Mouse (Mus musculus) heart, embryonic 10.5 days (tissue): ENCODE results near the gene Gja3. TPM values are rescaled to one million over a fixed set of nuclear protein-coding genes. Genes with fewer than 3 reads are reported as not detected.
"Not testable (repeated sequence)": the region's sequence is repeated elsewhere in the genome, so short reads cannot be mapped to it uniquely, and the experiment has no call there.

ENCODE experiments used
- DNase-seq: peaks from one replicate; pipeline ENCODE4 v3.0.0-alpha.2; 2017; ENCODE audit warnings: low spot score
- H3K27ac ChIP-seq: fragments of 300-500 bp; sonication (generic); 2 replicates; pipeline ENCODE4 v1.5.1; 2016; ENCODE audit warnings: mild to moderate bottlenecking
- H3K27me3 ChIP-seq: fragments of 300-500 bp; sonication (generic); 2 replicates; pipeline ENCODE4 v1.6.1; 2016; ENCODE audit warnings: mild to moderate bottlenecking; ENCODE audit not compliant: poor library complexity, insufficient read depth, severe bottlenecking
- H3K36me3 ChIP-seq: fragments of 300-500 bp; sonication (generic); 2 replicates; pipeline ENCODE4 v1.6.1; 2016; ENCODE audit warnings: mild to moderate bottlenecking, moderate library complexity
- H3K4me1 ChIP-seq: fragments of 300-500 bp; sonication (generic); 2 replicates; pipeline ENCODE4 v1.6.1; 2016; ENCODE audit warnings: mild to moderate bottlenecking
- H3K4me3 ChIP-seq: fragments of 300-500 bp; sonication (generic); 2 replicates; pipeline ENCODE4 v1.5.1; 2016; ENCODE audit warnings: mild to moderate bottlenecking, moderate library complexity
- H3K9me3 ChIP-seq: fragments of 300-500 bp; sonication (generic); 2 replicates; pipeline ENCODE4 v1.6.1; 2016; ENCODE audit warnings: mild to moderate bottlenecking, moderate library complexity
- WGBS: fragments of 180-500 bp; shearing (Covaris S2); methylation state at CpG from one replicate; pipeline ENCODE4 v1.1.7; 2016; 5-methylcytosine and 5-hydroxymethylcytosine counted together
- polyA plus RNA-seq: library from polyadenylated mRNA; unstranded; fragments of >200 nt; fragmentation: Nextera tagmentation; extraction: Ambion mirVana; gene quantifications from 2 replicates; pipeline ENCODE4 v1.2.1, GENCODE M21; 2016

Gja3 gene
- polyA plus RNA-seq, 1 experiment from 2014 or later: 2.5 TPM

DNA sequence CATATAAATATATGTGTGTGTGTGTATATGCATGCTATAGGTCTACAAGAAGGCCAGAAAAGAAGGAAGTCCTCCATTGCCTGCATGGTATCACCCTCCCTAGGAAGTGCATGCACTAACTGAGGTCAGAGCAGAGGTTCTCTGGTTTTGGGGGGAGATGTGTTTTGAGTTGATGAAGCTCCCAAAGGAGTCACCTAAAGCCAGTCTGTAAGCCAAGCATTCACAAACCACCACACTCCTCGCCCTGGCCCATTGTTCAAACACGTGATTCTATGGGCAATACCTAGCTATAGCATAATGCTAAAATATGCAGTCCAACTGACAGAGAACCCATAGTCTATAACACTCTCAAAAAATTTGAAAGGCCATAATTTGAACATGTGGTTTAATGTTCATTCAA is 39.5 kb downstream of the Gja3 start:
- Histone ChIP-seq H3K4me1 (no peaks in the 10 kb centered on the region), H3K36me3 (no peaks in the 10 kb centered on the region), H3K27me3 (no peaks in the 10 kb centered on the region), H3K4me3 (no peak overlapping the region), H3K9me3 (no peaks in the 10 kb centered on the region), H3K27ac (no peak overlapping the region)
- DNase-seq: no peak
- WGBS: 85% methylated on average over 2 of the region's 2 CpGs

DNA sequence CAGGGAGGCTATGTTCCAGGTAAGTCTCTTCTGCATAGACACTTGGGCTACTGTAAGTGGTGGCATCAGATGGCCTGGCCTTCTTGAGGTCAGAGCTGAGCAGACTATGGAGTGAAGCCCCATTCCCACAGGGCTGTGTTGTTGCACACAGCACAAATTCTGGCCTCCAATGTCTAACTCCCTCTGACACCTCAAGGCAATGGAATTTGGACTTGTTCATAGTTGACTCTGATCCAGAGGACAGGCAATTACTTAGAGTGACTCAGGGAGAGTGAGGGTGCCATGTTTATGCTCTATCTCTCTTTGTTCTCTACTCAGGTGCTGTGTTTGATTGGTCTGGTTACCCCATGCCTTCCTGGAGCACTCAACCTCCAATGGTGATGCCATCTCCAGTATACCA is 41.1 kb downstream of the Gja3 start:
- not testable (repeated sequence) for H3K36me3 ChIP-seq, H3K4me1 ChIP-seq

DNA sequence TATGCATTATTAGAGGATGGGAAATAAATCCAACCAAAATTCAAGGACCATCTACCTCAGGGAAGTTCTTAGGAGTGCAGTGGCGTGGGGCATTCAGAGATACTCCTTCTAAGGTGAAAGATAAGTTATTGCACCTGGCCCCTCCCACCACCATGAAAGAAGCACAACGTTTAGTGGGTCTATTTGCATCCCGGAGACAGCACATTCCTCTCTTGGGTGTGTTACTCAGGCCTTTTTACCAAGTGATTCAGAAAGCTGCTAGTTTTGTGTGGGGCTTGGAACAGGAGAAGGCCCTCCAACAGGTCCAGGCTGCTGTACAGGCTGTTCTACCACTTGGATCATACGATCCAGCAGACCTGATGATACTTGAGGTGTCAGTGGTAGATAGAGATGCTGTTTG is 69.3 kb downstream of the Gja3 start:
- Histone ChIP-seq H3K27ac (no peak overlapping the region), H3K4me1 (no peaks in the 10 kb centered on the region), H3K27me3 (no peaks in the 10 kb centered on the region), H3K9me3 (no peaks in the 10 kb centered on the region), H3K4me3 (no peak overlapping the region), H3K36me3 (no peaks in the 10 kb centered on the region)
- WGBS: 75% methylated on average over 4 of the region's 4 CpGs
- no peak for DNase-seq

More for the DNA sequence above, 41.1 kb downstream of the Gja3 start:
- not testable (repeated sequence) for H3K27ac ChIP-seq, H3K9me3 ChIP-seq, H3K27me3 ChIP-seq, DNase-seq, H3K4me3 ChIP-seq

Other genes starting within 250 kb of the Gja3 start
- 16.2 and 21.3 TPM in 2 replicates for gene Zmym5, start 246.4 kb downstream of the Gja3 start, polyA plus RNA-seq
- 36.6 and 44.4 TPM in 2 replicates for gene Zmym2, start 171.4 kb downstream of the Gja3 start, polyA plus RNA-seq
- 1.0 and 4.0 TPM in 2 replicates for gene Gjb2, start 46.6 kb upstream of the Gja3 start, polyA plus RNA-seq
- not detected in 2 replicates for gene Gm4491, start 57.8 kb upstream of the Gja3 start, polyA plus RNA-seq
- gene Gjb6, start 75.5 kb upstream of the Gja3 start, polyA plus RNA-seq: 0.15 and 0.89 TPM in 2 replicates